Mouse (Mus musculus): ENCODE measurements around the gene Gm11568. TPM values are rescaled to one million over a fixed set of nuclear protein-coding genes. Genes with fewer than 3 reads are reported as not detected.
"Not testable (repeated sequence)": the region's sequence is repeated elsewhere in the genome, so short reads cannot be mapped to it uniquely, and the experiment has no call there.

The Gm11568 gene
- polyA plus RNA-seq (2012; rRNA removed): not detected in 2 replicates

- no peak for DNase-seq
- no peak for TF ChIP-seq POLR2A (IDR thresholded peaks at IDR 0.05; ENCODE audit: borderline replicate concordance, extremely low read depth, low read depth, low read length)
- no peak for TF ChIP-seq CTCF (IDR thresholded peaks at IDR 0.05; ENCODE audit: insufficient read depth, low read length)
- H3K4me3 ChIP-seq (replicated peaks; ENCODE audit: extremely low read depth, low read depth, low read length): no peak within 1 kb of the TSS
- WGBS: 85% methylated on average over 2 of the region's 2 CpGs
- no peaks in the 10 kb centered on the region for H3K4me1 ChIP-seq (ENCODE audit: control insufficient read depth, insufficient read depth, low read length)
Observed at GRCm38 (mm10) chr11:99857617-99858016, at the start of gene Gm11568. Gm11568 (plus strand) TSS chr11:99857917.

DNA sequence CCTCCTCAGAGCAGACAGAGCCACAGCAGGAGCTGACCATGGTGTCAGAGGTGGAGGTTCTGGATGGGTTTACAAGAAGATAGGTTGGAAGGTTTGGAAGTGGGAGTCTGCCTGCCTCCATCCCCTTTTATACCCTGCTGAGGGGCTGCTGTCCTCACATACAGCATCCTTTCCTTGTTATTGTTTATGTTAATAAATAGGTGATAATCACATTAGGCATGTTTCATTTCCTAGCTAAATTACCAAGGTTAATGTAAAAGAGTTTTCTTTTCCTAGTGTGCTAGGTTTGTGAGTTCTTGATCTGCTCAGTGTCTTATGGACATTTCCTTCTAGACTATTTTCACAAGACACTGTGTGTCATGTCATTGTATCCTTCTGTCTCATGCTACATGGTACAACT lies 47.9 kb upstream of the Gm11568 start, which contains the start of gene Krtap4-13:
Gene Krtap4-13 (minus strand): TSS at position 101 of the 400 bp plus-strand sequence.
- H3K4me3 ChIP-seq (replicated peaks; ENCODE audit: extremely low read depth, low read depth, low read length); DNase-seq; H3K4me1 ChIP-seq (ENCODE audit: control insufficient read depth, insufficient read depth, low read length): not testable (repeated sequence)

DNA sequence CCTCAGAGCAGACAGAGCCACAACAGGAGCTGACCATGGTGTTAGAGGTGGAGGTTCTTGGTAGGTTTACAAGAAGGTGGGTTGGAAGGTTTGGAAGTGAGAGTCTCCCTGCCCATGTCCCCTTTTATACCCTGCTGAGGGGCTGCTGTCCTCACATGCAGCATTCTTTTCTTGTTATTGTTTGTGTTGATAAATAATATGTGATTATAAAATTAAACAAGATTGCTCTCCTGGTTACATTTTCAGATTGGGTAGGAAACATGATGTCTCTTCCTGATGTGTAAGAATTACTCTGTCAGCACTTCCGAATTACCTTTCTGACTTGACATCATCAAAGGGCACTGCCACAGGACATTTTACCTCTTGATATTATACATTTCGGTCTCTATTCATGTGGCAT lies 42.2 kb upstream of the Gm11568 start, which contains the start of gene Gm11564:
Gene Gm11564 (minus strand): TSS at position 101 of the 400 bp plus-strand sequence.
- WGBS: 79% methylated on average over 2 of the region's 2 CpGs
- DNase-seq: not testable (repeated sequence)

DNA sequence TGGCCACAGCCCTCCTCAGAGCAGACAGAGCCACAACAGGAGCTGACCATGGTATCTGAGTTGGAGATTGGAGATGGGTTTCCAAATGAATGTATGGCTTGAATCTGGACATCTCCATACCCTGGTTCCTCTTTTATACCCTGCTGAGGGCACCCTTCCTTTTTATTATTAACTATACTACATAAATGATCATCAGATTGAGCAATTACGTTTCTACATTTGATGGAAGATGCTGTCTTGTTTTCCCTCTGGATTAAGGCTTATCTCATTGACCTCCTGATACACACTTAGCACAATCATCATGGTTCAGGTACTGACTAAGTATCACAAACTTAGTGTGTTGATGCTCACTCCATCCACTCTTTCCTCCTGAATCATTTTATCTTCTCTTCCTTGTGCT lies 19.8 kb upstream of the Gm11568 start, which contains the start of gene 2300003K06Rik:
Gene 2300003K06Rik (minus strand): TSS at position 101 of the 400 bp plus-strand sequence.
- 76% methylated on average over 1 of the region's 1 CpGs for WGBS

More for the DNA sequence above, 42.2 kb upstream of the Gm11568 start, which contains the start of gene Gm11564:
- H3K4me3 ChIP-seq (replicated peaks; ENCODE audit: extremely low read depth, low read depth, low read length); H3K4me1 ChIP-seq (ENCODE audit: control insufficient read depth, insufficient read depth, low read length): not testable (repeated sequence)

GRCm38 (mm10) chr11:99842185-99842584 lies 15.5 kb upstream of the Gm11568 start:
- no peak for TF ChIP-seq CTCF (IDR thresholded peaks at IDR 0.05; ENCODE audit: insufficient read depth, low read length)
- no peak for TF ChIP-seq POLR2A (IDR thresholded peaks at IDR 0.05; ENCODE audit: borderline replicate concordance, extremely low read depth, low read depth, low read length)
- WGBS: 97% methylated on average over 1 of the region's 1 CpGs

More for the DNA sequence above, 19.8 kb upstream of the Gm11568 start, which contains the start of gene 2300003K06Rik:
- no peak for TF ChIP-seq CTCF (IDR thresholded peaks at IDR 0.05; ENCODE audit: insufficient read depth, low read length)
- no peak for TF ChIP-seq POLR2A (IDR thresholded peaks at IDR 0.05; ENCODE audit: borderline replicate concordance, extremely low read depth, low read depth, low read length)
- no peaks in the 10 kb centered on the region for H3K4me1 ChIP-seq (ENCODE audit: control insufficient read depth, insufficient read depth, low read length)
- no peak within 1 kb of the TSS for H3K4me3 ChIP-seq (replicated peaks; ENCODE audit: extremely low read depth, low read depth, low read length)
- DNase-seq: no peak

GRCm38 (mm10) chr11:99846746-99847145 lies 11.0 kb upstream of the Gm11568 start:
- Histone ChIP-seq H3K4me1 (ENCODE audit: control insufficient read depth, insufficient read depth, low read length) (no peaks in the 10 kb centered on the region), H3K4me3 (replicated peaks; ENCODE audit: extremely low read depth, low read depth, low read length) (no peak overlapping the region)
- TF ChIP-seq CTCF (IDR thresholded peaks at IDR 0.05; ENCODE audit: insufficient read depth, low read length) (no peak), POLR2A (IDR thresholded peaks at IDR 0.05; ENCODE audit: borderline replicate concordance, extremely low read depth, low read depth, low read length) (no peak)
- no peak for DNase-seq
- WGBS: 87% methylated on average over 2 of the region's 2 CpGs

More at GRCm38 (mm10) chr11:99842185-99842584, 15.5 kb upstream of the Gm11568 start:
- DNase-seq: no peak
- no peaks in the 10 kb centered on the region for H3K4me1 ChIP-seq (ENCODE audit: control insufficient read depth, insufficient read depth, low read length)
- no peak overlapping the region for H3K4me3 ChIP-seq (replicated peaks; ENCODE audit: extremely low read depth, low read depth, low read length)

- no peaks in the 10 kb centered on the region for H3K4me1 ChIP-seq (ENCODE audit: control insufficient read depth, insufficient read depth, low read length)
- no peak within 1 kb of the TSS for H3K4me3 ChIP-seq (replicated peaks; ENCODE audit: extremely low read depth, low read depth, low read length)
- TF ChIP-seq CTCF (IDR thresholded peaks at IDR 0.05; ENCODE audit: insufficient read depth, low read length) (no peak), POLR2A (IDR thresholded peaks at IDR 0.05; ENCODE audit: borderline replicate concordance, extremely low read depth, low read depth, low read length) (no peak)
- DNase-seq: no peak
Observed at GRCm38 (mm10) chr11:99851508-99851907, 6.2 kb upstream of the Gm11568 start, which contains the start of gene Krtap4-16. Krtap4-16 (minus strand) TSS chr11:99851608.

- Histone ChIP-seq H3K4me3 (replicated peaks; ENCODE audit: extremely low read depth, low read depth, low read length) (no peak overlapping the region), H3K4me1 (ENCODE audit: control insufficient read depth, insufficient read depth, low read length) (no peaks in the 10 kb centered on the region)
- WGBS: 60% methylated on average over 3 of the region's 3 CpGs
- DNase-seq: no peak
- TF ChIP-seq POLR2A (IDR thresholded peaks at IDR 0.05; ENCODE audit: borderline replicate concordance, extremely low read depth, low read depth, low read length): no peak
- peak; percentile 54 for TF ChIP-seq CTCF (IDR thresholded peaks at IDR 0.05; ENCODE audit: insufficient read depth, low read length)
Observed at GRCm38 (mm10) chr11:99854121-99854520, 3.6 kb upstream of the Gm11568 start.

- 47% methylated on average over 2 of the region's 2 CpGs for WGBS
- H3K4me1 ChIP-seq (ENCODE audit: control insufficient read depth, insufficient read depth, low read length): no peaks in the 10 kb centered on the region
- H3K4me3 ChIP-seq (replicated peaks; ENCODE audit: extremely low read depth, low read depth, low read length): no peak overlapping the region
- no peak for TF ChIP-seq POLR2A (IDR thresholded peaks at IDR 0.05; ENCODE audit: borderline replicate concordance, extremely low read depth, low read depth, low read length)
- no peak for TF ChIP-seq CTCF (IDR thresholded peaks at IDR 0.05; ENCODE audit: insufficient read depth, low read length)
- no peak for DNase-seq
Observed at GRCm38 (mm10) chr11:99858761-99859160, 1.0 kb downstream of the Gm11568 start.

DNA sequence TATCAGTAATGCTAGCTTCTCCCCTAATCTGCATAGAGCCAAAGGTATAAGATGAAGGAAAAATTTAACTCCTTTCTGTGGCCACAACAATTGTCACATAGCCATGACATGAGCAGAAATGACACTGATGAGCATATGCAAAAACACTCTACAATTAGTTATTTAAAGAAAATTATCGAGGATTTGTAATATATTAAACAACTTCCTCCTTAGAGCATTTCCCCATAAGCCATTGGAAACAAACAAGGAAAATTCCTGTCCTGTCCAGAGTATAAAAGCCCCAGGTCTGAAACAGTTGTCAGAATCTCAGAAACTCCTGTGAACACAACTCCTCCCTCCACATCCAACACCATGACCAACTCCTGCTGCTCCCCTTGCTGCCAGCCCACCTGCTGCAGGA lies 6.5 kb downstream of the Gm11568 start, which contains the start of gene Gm11559:
Gene Gm11559 (plus strand): TSS at position 301 of the 400 bp plus-strand sequence.
- WGBS: 42% methylated on average over 1 of the region's 1 CpGs

GRCm38 (mm10) chr11:99873089-99873488 lies 15.4 kb downstream of the Gm11568 start, which contains the start of gene Krtap9-1:
Krtap9-1 (plus strand) TSS chr11:99873389.
- not testable (repeated sequence) for H3K4me1 ChIP-seq (ENCODE audit: control insufficient read depth, insufficient read depth, low read length); DNase-seq; H3K4me3 ChIP-seq (replicated peaks; ENCODE audit: extremely low read depth, low read depth, low read length)
- 41% methylated on average over 1 of the region's 1 CpGs for WGBS

More for the DNA sequence above, 6.5 kb downstream of the Gm11568 start, which contains the start of gene Gm11559:
- H3K4me3 ChIP-seq (replicated peaks; ENCODE audit: extremely low read depth, low read depth, low read length); H3K4me1 ChIP-seq (ENCODE audit: control insufficient read depth, insufficient read depth, low read length); DNase-seq: not testable (repeated sequence)

- H3K4me3 ChIP-seq (replicated peaks; ENCODE audit: extremely low read depth, low read depth, low read length); DNase-seq; H3K4me1 ChIP-seq (ENCODE audit: control insufficient read depth, insufficient read depth, low read length): not testable (repeated sequence)
- WGBS: 19% methylated on average over 1 of the region's 1 CpGs
Observed at GRCm38 (mm10) chr11:99878887-99879286, 21.2 kb downstream of the Gm11568 start, which contains the start of gene Gm11567. Gm11567 (plus strand) TSS chr11:99879187.

Measured in lung, adult 2 months (tissue).